Mouse (Mus musculus) heart, embryonic 12.5 days (tissue): ENCODE data around the gene Mdfi. TPM values are rescaled to one million over a fixed set of nuclear protein-coding genes. Genes with fewer than 3 reads are reported as not detected.

ENCODE experiments used
- ATAC-seq: fragments of 200-750 bp; cut with Nextera tagmentation; 2 replicates; pipeline ENCODE4 v1.8.0; 2017; ENCODE audit warnings: moderate TSS enrichment, moderate library complexity; ENCODE audit not compliant: insufficient number of reproducible peaks, low FRiP score
- H3K27ac ChIP-seq: fragments of 300-500 bp; sonication (generic); 2 replicates; pipeline ENCODE4 v1.5.1; 2016; ENCODE audit warnings: mild to moderate bottlenecking, moderate library complexity; ENCODE audit not compliant: poor library complexity, severe bottlenecking
- H3K27me3 ChIP-seq: fragments of 300-500 bp; sonication (generic); replicated peaks from 2 replicates; pipeline ENCODE4 v1.6.1; 2016; ENCODE audit warnings: mild to moderate bottlenecking, moderate library complexity
- H3K36me3 ChIP-seq: fragments of 300-500 bp; sonication (generic); 2 replicates; pipeline ENCODE4 v1.6.1; 2016; ENCODE audit warnings: mild to moderate bottlenecking, moderate library complexity
- H3K4me1 ChIP-seq: fragments of 300-500 bp; sonication (generic); replicated peaks from 2 replicates; pipeline ENCODE4 v1.6.1; 2016; ENCODE audit warnings: mild to moderate bottlenecking
- H3K4me2 ChIP-seq: fragments of 300-500 bp; sonication (generic); 2 replicates; pipeline ENCODE4 v1.6.1; 2016; ENCODE audit warnings: mild to moderate bottlenecking, moderate library complexity
- H3K4me3 ChIP-seq: fragments of 300-500 bp; sonication (generic); 2 replicates; pipeline ENCODE4 v1.5.1; 2016; ENCODE audit warnings: mild to moderate bottlenecking
- H3K9ac ChIP-seq: fragments of 300-500 bp; sonication (generic); 2 replicates; pipeline ENCODE4 v1.6.1; 2016; ENCODE audit warnings: mild to moderate bottlenecking, moderate library complexity
- H3K9me3 ChIP-seq: fragments of 300-500 bp; sonication (generic); replicated peaks from 2 replicates; pipeline ENCODE4 v1.6.1; 2016; ENCODE audit warnings: mild to moderate bottlenecking, moderate library complexity
- WGBS: fragments of 180-500 bp; shearing (Covaris S2); methylation state at CpG from one replicate; pipeline ENCODE4 v1.1.7; 2016; 5-methylcytosine and 5-hydroxymethylcytosine counted together
- polyA plus RNA-seq: library from polyadenylated mRNA; unstranded; fragments of >200 nt; fragmentation: Nextera tagmentation; extraction: Ambion mirVana; gene quantifications from 2 replicates; pipeline ENCODE4 v1.2.1, GENCODE M21; 2016

The Mdfi gene
- polyA plus RNA-seq, 1 experiment from 2014 or later = 11.1 TPM

GRCm38 (mm10) chr17:47831161-47831560, 3.3 kb downstream of the Mdfi start:
- Histone ChIP-seq H3K9ac (peak overlapping the region; percentile 80), H3K4me1 (peaks cover 50% of the 10 kb centered on the region), H3K27me3 (0 out of 2 replicates have a peak, but pooled peaks cover 11% of the 10 kb centered on the region), H3K4me3 (peak overlapping the region; percentile 70), H3K36me3 (peaks cover 32% of the 10 kb centered on the region), H3K9me3 (peaks cover 7% of the 10 kb centered on the region), H3K27ac (peak overlapping the region; percentile 79; the same call in 1 of the 2 replicates), H3K4me2 (peak overlapping the region; percentile 80)
- ATAC-seq = no peak
- 27% methylated on average over 9 of the region's 9 CpGs for whole genome bisulfite sequencing

GRCm38 (mm10) chr17:47821339-47821738, 13.2 kb downstream of the Mdfi start:
- WGBS = 79% methylated on average over 8 of the region's 8 CpGs
- no peak overlapping the region for H3K27ac ChIP-seq
- H3K36me3 ChIP-seq = peaks cover 81% of the 10 kb centered on the region
- H3K27me3 ChIP-seq = no peaks in the 10 kb centered on the region
- 0 out of 2 replicates have a peak, but pooled peaks cover 1% of the 10 kb centered on the region for H3K4me1 ChIP-seq
- ATAC-seq = no peak
- H3K9ac ChIP-seq = no peak overlapping the region
- H3K4me3 ChIP-seq = no peak overlapping the region
- H3K4me2 ChIP-seq = no peak overlapping the region
- H3K9me3 ChIP-seq = no peaks in the 10 kb centered on the region

GRCm38 (mm10) chr17:47818038-47818725, 16.3 kb downstream of the Mdfi start:
- Histone ChIP-seq H3K9me3 (no peaks in the 10 kb centered on the region), H3K27ac (no peak overlapping the region), H3K9ac (no peak overlapping the region), H3K36me3 (peaks cover 75% of the 10 kb centered on the region), H3K4me1 (peaks cover 32% of the 10 kb centered on the region), H3K27me3 (no peaks in the 10 kb centered on the region), H3K4me2 (no peak overlapping the region), H3K4me3 (no peak overlapping the region)
- no peak for ATAC-seq
- WGBS = 85% methylated on average over 13 of the region's 13 CpGs

- H3K4me2 ChIP-seq = no peak overlapping the region
- peaks cover 52% of the 10 kb centered on the region for H3K36me3 ChIP-seq
- peak overlapping the region; percentile 34; the same call in 1 of the 2 replicates for H3K27ac ChIP-seq
- no peak overlapping the region for H3K4me3 ChIP-seq
- no peaks in the 10 kb centered on the region for H3K27me3 ChIP-seq
- 45% methylated on average over 10 of the region's 10 CpGs for WGBS
- H3K4me1 ChIP-seq = peaks cover 40% of the 10 kb centered on the region
- no peak for ATAC-seq
- no peaks in the 10 kb centered on the region for H3K9me3 ChIP-seq
- no peak overlapping the region for H3K9ac ChIP-seq
Observed at GRCm38 (mm10) chr17:47815446-47815845, 19.0 kb downstream of the Mdfi start.

GRCm38 (mm10) chr17:47814496-47814895, 20.0 kb downstream of the Mdfi start:
- 35% methylated on average over 6 of the region's 6 CpGs for WGBS
- H3K9me3 ChIP-seq = no peaks in the 10 kb centered on the region
- no peaks in the 10 kb centered on the region for H3K27me3 ChIP-seq
- no peak overlapping the region for H3K9ac ChIP-seq
- no peak overlapping the region for H3K4me3 ChIP-seq
- peaks cover 42% of the 10 kb centered on the region for H3K36me3 ChIP-seq
- no peak overlapping the region for H3K4me2 ChIP-seq
- no peak for ATAC-seq
- H3K4me1 ChIP-seq = peaks cover 40% of the 10 kb centered on the region
- peak overlapping the region; percentile 62 for H3K27ac ChIP-seq

- Histone ChIP-seq H3K9me3 (no peaks in the 10 kb centered on the region), H3K9ac (no peak overlapping the region), H3K4me1 (peaks cover 40% of the 10 kb centered on the region), H3K36me3 (peaks cover 33% of the 10 kb centered on the region), H3K4me2 (no peak overlapping the region), H3K4me3 (no peak overlapping the region), H3K27ac (peak overlapping the region; percentile 62), H3K27me3 (no peaks in the 10 kb centered on the region)
- WGBS = 42% methylated on average over 5 of the region's 5 CpGs
- ATAC-seq = peak; percentile 83
Observed at GRCm38 (mm10) chr17:47813616-47814015, 20.9 kb downstream of the Mdfi start.

- 84% methylated on average over 5 of the region's 6 CpGs for WGBS
- H3K4me2 ChIP-seq = no peak overlapping the region
- H3K36me3 ChIP-seq = peaks cover 20% of the 10 kb centered on the region
- no peak overlapping the region for H3K9ac ChIP-seq
- H3K9me3 ChIP-seq = no peaks in the 10 kb centered on the region
- peaks cover 40% of the 10 kb centered on the region for H3K4me1 ChIP-seq
- no peak for ATAC-seq
- H3K4me3 ChIP-seq = no peak overlapping the region
- no peaks in the 10 kb centered on the region for H3K27me3 ChIP-seq
- no peak overlapping the region for H3K27ac ChIP-seq
Observed at GRCm38 (mm10) chr17:47812200-47812599, 22.3 kb downstream of the Mdfi start.

GRCm38 (mm10) chr17:47811265-47811800, 23.2 kb downstream of the Mdfi start:
- WGBS = 84% methylated on average over 15 of the region's 15 CpGs
- Histone ChIP-seq H3K9ac (no peak overlapping the region), H3K36me3 (peaks cover 17% of the 10 kb centered on the region), H3K4me1 (peaks cover 39% of the 10 kb centered on the region), H3K9me3 (no peaks in the 10 kb centered on the region), H3K27me3 (no peaks in the 10 kb centered on the region), H3K4me3 (no peak overlapping the region), H3K27ac (no peak overlapping the region), H3K4me2 (no peak overlapping the region)
- ATAC-seq = no peak

- Histone ChIP-seq H3K9me3 (no peaks in the 10 kb centered on the region), H3K36me3 (no peaks in the 10 kb centered on the region), H3K9ac (no peak overlapping the region), H3K27ac (no peak overlapping the region), H3K4me1 (peaks cover 15% of the 10 kb centered on the region), H3K27me3 (no peaks in the 10 kb centered on the region), H3K4me2 (no peak overlapping the region), H3K4me3 (no peak overlapping the region)
- 59% methylated on average over 9 of the region's 9 CpGs for WGBS
- no peak for ATAC-seq
Observed at GRCm38 (mm10) chr17:47806230-47806629, 28.3 kb downstream of the Mdfi start.

GRCm38 (mm10) chr17:47805047-47805835, 29.2 kb downstream of the Mdfi start:
- H3K36me3 ChIP-seq = no peaks in the 10 kb centered on the region
- H3K4me1 ChIP-seq = peaks cover 15% of the 10 kb centered on the region
- H3K27me3 ChIP-seq = no peaks in the 10 kb centered on the region
- no peak overlapping the region for H3K4me3 ChIP-seq
- 47% methylated on average over 13 of the region's 13 CpGs for WGBS
- H3K9ac ChIP-seq = no peak overlapping the region
- ATAC-seq = no peak
- no peak overlapping the region for H3K4me2 ChIP-seq
- H3K27ac ChIP-seq = no peak overlapping the region
- H3K9me3 ChIP-seq = no peaks in the 10 kb centered on the region

GRCm38 (mm10) chr17:47803662-47804061, 30.8 kb downstream of the Mdfi start:
- WGBS = 92% methylated on average over 4 of the region's 4 CpGs
- no peaks in the 10 kb centered on the region for H3K36me3 ChIP-seq

More at GRCm38 (mm10) chr17:47803662-47804061, 30.8 kb downstream of the Mdfi start:
- H3K4me3 ChIP-seq = no peak overlapping the region
- no peak for ATAC-seq
- no peaks in the 10 kb centered on the region for H3K27me3 ChIP-seq
- H3K9ac ChIP-seq = no peak overlapping the region
- peaks cover 15% of the 10 kb centered on the region for H3K4me1 ChIP-seq
- H3K9me3 ChIP-seq = no peaks in the 10 kb centered on the region
- H3K27ac ChIP-seq = no peak overlapping the region
- H3K4me2 ChIP-seq = no peak overlapping the region
